8 mouse cellular contexts compared by ENCODE assay signal in the genomic region with DNA sequence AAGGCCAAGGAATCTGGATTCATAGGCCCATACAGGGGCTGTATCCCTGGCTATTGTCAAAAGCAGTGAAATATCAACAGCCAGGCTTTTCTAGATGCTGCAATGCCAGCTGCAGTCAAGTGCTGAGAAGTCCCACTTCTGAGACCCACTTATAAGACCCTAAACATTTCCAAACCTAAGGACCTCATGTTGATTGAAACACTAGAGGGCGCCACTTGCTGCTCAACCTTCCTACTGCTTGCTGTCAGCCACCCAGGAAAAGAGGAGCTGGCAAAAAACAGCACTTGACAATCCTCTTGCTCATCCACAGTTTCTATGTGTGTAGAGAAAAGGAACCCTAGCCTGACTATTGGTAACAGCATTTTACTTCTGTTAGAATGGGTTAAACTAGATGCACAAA.
DNase-seq lines count a peak whose midpoint lies in the region.

No protein-coding gene starts in this region.

- intact Hi-C loops in left cerebral cortex, postnatal 25 days (cut with DNase I): loop anchor here (2.0 kb wide), 1 partner anchor 306 kb away; no protein-coding TSS in a partner anchor

- DNase-seq in cerebellum, postnatal 14 days: peak; percentile 7 to 21
- no peak for DNase-seq in cerebellum, adult 8-10 months
- DNase-seq in left cerebral cortex, postnatal 25 days (ENCODE audit: low spot score in 2 of 2): peak; percentile 30
- DNase-seq in left cerebral cortex, adult 11 months (ENCODE audit: low spot score): no peak
- DNase-seq in ES-CJ7 (ENCODE audit: low read depth, low spot score): peak; percentile 56
- DNase-seq in layer of hippocampus, postnatal 10 days (ENCODE audit: low spot score in 2 of 2): peak; percentile 20 to 29
- no peak for DNase-seq in c-Kit-positive CD71-positive TER-119-positive erythroid progenitor cells, embryonic 14.5 days (ENCODE audit: low spot score)
- no peak for DNase-seq in cerebellum, postnatal 36 days

Comparison
In these comparisons a context has a peak if more than half of its experiments do, and no peak if none do; other contexts are left out.
1. DNase-seq: peak in cerebellum, postnatal 14 days (2 of 2), left cerebral cortex, postnatal 25 days (2 of 2), ES-CJ7 (single experiment) and layer of hippocampus, postnatal 10 days (2 of 2); none in cerebellum, adult 8-10 months (single experiment), left cerebral cortex, adult 11 months (single experiment), c-Kit-positive CD71-positive TER-119-positive erythroid progenitor cells, embryonic 14.5 days (single experiment) and cerebellum, postnatal 36 days (0 of 2).